Mouse (Mus musculus): ENCODE measurements at regions not wholly inside any gene's neighbourhood (a gene's known extent, or its start where the extent isn't known, plus 50 kb on each side); places are given as distances from the start of the nearest gene placed in this dataset.

GRCm38 (mm10) chr12:59312703-59313102 is 93.2 kb upstream of the Fbxo33 start:
- DNase-seq (ENCODE audit: low read depth, low spot score), result no peak

DNA sequence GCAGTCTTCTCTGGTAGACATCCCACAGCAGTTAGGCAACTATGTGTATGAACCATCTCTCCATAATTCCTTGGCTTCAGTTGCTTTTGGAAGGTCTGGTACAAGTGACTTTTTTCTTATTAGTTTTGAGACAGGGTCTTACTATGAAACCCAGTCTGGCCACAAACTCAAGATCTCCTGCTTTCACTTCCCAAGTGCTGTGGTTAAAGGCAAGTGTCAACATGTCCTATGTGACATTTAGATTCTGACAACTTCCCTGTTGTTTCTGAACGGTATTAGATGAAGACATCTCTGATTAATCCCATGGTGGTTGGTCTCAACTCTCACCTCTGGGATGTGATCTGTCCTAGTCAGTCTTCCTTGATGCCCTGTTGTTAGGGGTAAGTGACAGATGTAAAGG is 88.4 kb upstream of the Fbxo33 start:
- DNase-seq (ENCODE audit: low read depth, low spot score), result peak; percentile 63

- DNase-seq (ENCODE audit: low read depth, low spot score), result no peak
Measured at GRCm38 (mm10) chr12:59304522-59304921, 85.0 kb upstream of the Fbxo33 start.
